Mouse (Mus musculus) MEL (cell line): ENCODE measurements around the gene Diexf.

Experiments used
- BHLHE40 ChIP-seq: IDR thresholded peaks from 2 replicates; pipeline ENCODE4 v1.6.1; 2012; ENCODE audit warnings: low read depth, mild to moderate bottlenecking, inconsistent platforms, low read length, improper control_type of control experiment, borderline replicate concordance
- CHD1 ChIP-seq: IDR thresholded peaks from 2 replicates; pipeline ENCODE4 v1.6.1; 2012; ENCODE audit warnings: low read depth, mild to moderate bottlenecking, inconsistent platforms, low read length, improper control_type of control experiment
- CTCF ChIP-seq, 3 experiments: IDR thresholded peaks in 2 of 3; conservative IDR thresholded peaks in 1 of 3; 2 replicates each; pipeline ENCODE4 v1.5.1; 2011 to 2012; ENCODE audit warnings: low read length in 3 of 3, low read depth in 2 of 3, mild to moderate bottlenecking in 2 of 3, improper control_type of control experiment in 1 of 3, inconsistent platforms in 1 of 3, mixed read lengths in 1 of 3, moderate library complexity in 1 of 3; ENCODE audit not compliant: control insufficient read depth in 1 of 3, insufficient read depth in 1 of 3, poor library complexity in 1 of 3, severe bottlenecking in 1 of 3
- E2F4 ChIP-seq: IDR thresholded peaks from 2 replicates; pipeline ENCODE4 v1.6.1; 2011; ENCODE audit warnings: low read depth, low read length, improper control_type of control experiment, borderline replicate concordance
- EP300 ChIP-seq, 2 experiments: IDR thresholded peaks; 2 replicates each; pipeline ENCODE4 v1.6.1; 2011; ENCODE audit warnings: improper control_type of control experiment in 2 of 2, low read length in 2 of 2, low read depth in 1 of 2, mild to moderate bottlenecking in 1 of 2
- MAZ ChIP-seq: IDR thresholded peaks from 2 replicates; pipeline ENCODE4 v1.6.1; 2012; ENCODE audit warnings: low read depth, mild to moderate bottlenecking, inconsistent platforms, low read length, improper control_type of control experiment
- MYB ChIP-seq: IDR thresholded peaks from 2 replicates; pipeline ENCODE4 v1.6.1; 2011; ENCODE audit warnings: mild to moderate bottlenecking, low read depth, low read length, improper control_type of control experiment
- NELFE ChIP-seq: IDR thresholded peaks from 2 replicates; pipeline ENCODE4 v1.6.1; 2011; ENCODE audit warnings: low read depth, low read length, improper control_type of control experiment
- POLR2AphosphoS2 ChIP-seq: IDR thresholded peaks from 2 replicates; pipeline ENCODE4 v1.6.1; 2011; ENCODE audit warnings: low read length, improper control_type of control experiment
- SIN3A ChIP-seq: IDR thresholded peaks from 2 replicates; pipeline ENCODE4 v1.6.1; 2012; ENCODE audit warnings: low read length, improper control_type of control experiment, inconsistent platforms
- TAL1 ChIP-seq: IDR thresholded peaks from 2 replicates; pipeline ENCODE4 v1.6.1; 2012; ENCODE audit warnings: mild to moderate bottlenecking, inconsistent platforms, low read length, moderate library complexity, mixed read lengths
- UBTF ChIP-seq: IDR thresholded peaks from 2 replicates; pipeline ENCODE4 v1.6.1; 2012; ENCODE audit warnings: low read depth, mild to moderate bottlenecking, inconsistent platforms, low read length, improper control_type of control experiment, moderate library complexity, borderline replicate concordance; ENCODE audit not compliant: insufficient read depth

DNA sequence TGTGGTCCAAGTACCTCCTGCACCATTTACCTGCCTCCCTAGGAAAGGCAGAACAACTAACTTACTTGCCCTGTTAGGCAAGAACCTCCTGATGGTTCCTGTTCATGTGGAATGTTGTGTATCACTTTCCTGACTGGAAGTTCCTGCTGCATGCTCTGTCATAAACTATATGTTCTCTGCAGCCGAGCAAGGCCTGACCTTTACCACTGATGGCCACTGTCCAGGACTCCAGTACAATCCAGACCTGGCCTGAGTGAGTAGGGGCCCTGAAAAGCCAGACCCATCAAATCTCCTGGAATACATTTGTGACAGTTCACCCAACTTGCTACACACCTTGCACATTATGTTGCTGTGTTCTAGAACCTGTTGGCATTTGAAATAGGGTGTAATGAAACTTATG lies 37.3 kb downstream of the Diexf start:
- TF ChIP-seq CTCF (IDR thresholded peaks at IDR 0.05 in 2 of 3, conservative IDR thresholded peaks at IDR 0.05 in 1 of 3; ENCODE audit: control insufficient read depth in 1 of 3, insufficient read depth in 1 of 3, low read depth in 2 of 3, low read length in 3 of 3, poor library complexity in 1 of 3, severe bottlenecking in 1 of 3): no peak
- TF ChIP-seq TAL1: no peak
- no peak for TF ChIP-seq CHD1
- TF ChIP-seq SIN3A: no peak
- no peak for TF ChIP-seq MAZ
- TF ChIP-seq NELFE: no peak
- no peak for TF ChIP-seq EP300 (IDR thresholded peaks at IDR 0.05; ENCODE audit: low read depth in 1 of 2, low read length in 2 of 2)
- no peak for TF ChIP-seq UBTF
- TF ChIP-seq MYB: no peak
- TF ChIP-seq E2F4: no peak
- TF ChIP-seq POLR2AphosphoS2: no peak
- no peak for TF ChIP-seq BHLHE40
